Mouse (Mus musculus) E14TG2a.4 (cell line): ENCODE measurements at regions not wholly inside any gene's neighbourhood (a gene's known extent, or its start where the extent isn't known, plus 50 kb on each side); places are given as distances from the start of the nearest gene placed in this dataset.
"Not testable (repeated sequence)": the region's sequence is repeated elsewhere in the genome, so short reads cannot be mapped to it uniquely, and the experiment has no call there.

Source experiments
- H3K27me3 ChIP-seq: 2 replicates; pipeline ENCODE4 v1.6.1; 2014; ENCODE audit warnings: low read length, control low read depth; ENCODE audit not compliant: insufficient read depth
- H3K36me3 ChIP-seq: 2 replicates; pipeline ENCODE4 v1.6.1; 2014; ENCODE audit warnings: low read length, control low read depth; ENCODE audit not compliant: insufficient read depth
- H3K4me1 ChIP-seq: replicated peaks from 2 replicates; pipeline ENCODE4 v1.6.1; 2014; ENCODE audit warnings: low read depth, low read length, control low read depth
- H3K4me3 ChIP-seq: replicated peaks from 2 replicates; pipeline ENCODE4 v1.5.1; 2014; ENCODE audit warnings: mild to moderate bottlenecking, low read length
- H3K9me3 ChIP-seq: 2 replicates; pipeline ENCODE4 v1.6.1; 2014; ENCODE audit warnings: low read length, control low read depth
- CTCF ChIP-seq: conservative IDR thresholded peaks from 2 replicates; pipeline ENCODE4 v1.5.1; 2014; ENCODE audit warnings: low read length
- NANOG ChIP-seq: IDR thresholded peaks from 2 replicates; pipeline ENCODE4 v1.6.1; 2014; ENCODE audit warnings: borderline replicate concordance, low read length, mixed read lengths
- POU5F1 ChIP-seq: IDR thresholded peaks from 2 replicates; pipeline ENCODE4 v1.6.1; 2014; ENCODE audit warnings: low read length, borderline replicate concordance

DNA sequence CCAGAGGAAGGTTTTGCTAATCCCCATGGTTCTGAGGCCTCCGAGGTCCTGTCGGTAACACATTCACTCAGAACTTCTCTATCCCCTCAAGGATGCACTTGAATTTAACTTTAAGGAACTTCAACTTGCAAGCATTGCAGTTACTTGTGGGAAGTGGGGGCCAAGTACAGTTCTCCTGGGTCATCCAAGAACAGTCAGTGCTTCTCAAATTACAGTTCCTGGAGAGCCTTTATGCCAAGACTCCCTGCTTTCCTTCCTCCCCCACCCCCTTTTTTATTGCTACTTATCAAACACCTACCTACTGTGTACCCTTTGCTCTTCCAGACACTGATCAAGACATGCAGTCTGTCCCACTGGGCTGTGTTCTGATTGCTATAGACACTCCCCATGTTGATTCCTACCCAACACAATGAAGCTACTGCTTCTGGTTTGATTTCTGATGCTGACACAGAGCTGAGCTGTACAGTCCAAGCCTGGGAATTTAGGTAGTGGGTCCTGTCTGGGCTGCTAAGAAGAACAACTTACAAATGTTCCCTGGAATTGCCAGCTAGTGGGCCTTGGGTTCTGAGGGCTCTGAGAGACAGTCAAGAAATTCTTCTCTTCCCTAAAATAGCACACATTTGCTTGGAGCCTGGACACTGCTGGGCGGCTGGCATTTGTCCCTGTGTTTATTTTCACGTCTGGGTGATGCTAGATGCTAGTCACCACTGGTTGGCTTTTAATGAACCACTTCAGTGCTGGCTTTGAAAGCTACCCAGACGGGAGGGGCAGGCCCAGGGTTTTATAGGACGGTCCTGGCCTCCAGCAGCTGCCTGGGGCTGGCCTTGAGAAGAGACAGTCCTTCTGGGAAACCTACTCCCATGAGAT is 120.7 kb downstream of the Bod1 start:
- H3K9me3 ChIP-seq = peaks cover 33% of the 10 kb centered on the region
- no peaks in the 10 kb centered on the region for H3K4me1 ChIP-seq
- TF ChIP-seq POU5F1 (no peak), NANOG (no peak), CTCF (no peak)
- H3K27me3 ChIP-seq = no peaks in the 10 kb centered on the region; the same call in 1 of the 2 replicates
- no peaks in the 10 kb centered on the region for H3K36me3 ChIP-seq
- no peak overlapping the region for H3K4me3 ChIP-seq

- not testable (repeated sequence) for H3K36me3 ChIP-seq, H3K27me3 ChIP-seq, H3K4me3 ChIP-seq, H3K4me1 ChIP-seq
- peaks cover 34% of the 10 kb centered on the region for H3K9me3 ChIP-seq
These were observed 126.2 kb downstream of the Bod1 start for GRCm38 (mm10) chr11:31545514-31545913.

- no peaks in the 10 kb centered on the region for H3K36me3 ChIP-seq
- peaks cover 7% of the 10 kb centered on the region; the same call in 1 of the 2 replicates for H3K9me3 ChIP-seq
- no peaks in the 10 kb centered on the region for H3K27me3 ChIP-seq
- TF ChIP-seq CTCF (no peak), NANOG (no peak), POU5F1 (no peak)
- H3K4me1 ChIP-seq = no peaks in the 10 kb centered on the region
- H3K4me3 ChIP-seq = no peak overlapping the region
These were observed 129.0 kb downstream of the Bod1 start for GRCm38 (mm10) chr11:31542635-31543219.

- H3K27me3 ChIP-seq = no peaks in the 10 kb centered on the region
- no peaks in the 10 kb centered on the region for H3K36me3 ChIP-seq
- TF ChIP-seq POU5F1 (no peak), CTCF (no peak), NANOG (no peak)
- H3K4me3 ChIP-seq = no peak overlapping the region
- peaks cover 7% of the 10 kb centered on the region; the same call in 1 of the 2 replicates for H3K9me3 ChIP-seq
- no peaks in the 10 kb centered on the region for H3K4me1 ChIP-seq
These were observed 130.3 kb downstream of the Bod1 start for GRCm38 (mm10) chr11:31541425-31541824.

GRCm38 (mm10) chr11:31540816-31541215 is 130.9 kb downstream of the Bod1 start:
- Histone ChIP-seq H3K4me3 (no peak overlapping the region), H3K36me3 (no peaks in the 10 kb centered on the region), H3K4me1 (no peaks in the 10 kb centered on the region), H3K27me3 (no peaks in the 10 kb centered on the region), H3K9me3 (peaks cover 7% of the 10 kb centered on the region; the same call in 1 of the 2 replicates)
- TF ChIP-seq POU5F1 (no peak), NANOG (no peak), CTCF (no peak)

DNA sequence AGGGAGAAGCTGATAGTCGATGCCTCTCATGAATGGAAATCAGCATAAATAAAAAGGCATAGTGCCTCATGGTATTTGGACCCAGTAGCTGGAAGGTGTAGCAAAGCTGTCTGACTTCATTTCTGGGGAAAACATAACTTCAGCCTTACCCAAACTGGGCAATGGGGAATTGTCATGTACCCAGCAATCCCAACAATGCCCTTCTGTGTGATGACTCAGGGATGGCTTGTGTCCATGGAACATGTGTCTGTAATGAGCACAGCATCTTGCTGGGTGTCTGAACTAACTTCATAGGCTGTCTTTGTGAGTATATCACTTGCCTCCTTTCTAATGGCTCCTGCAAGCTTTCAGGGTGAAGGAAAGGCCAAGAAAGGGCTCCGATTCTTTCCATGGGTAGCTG is 140.3 kb downstream of the Bod1 start:
- no peak for TF ChIP-seq NANOG
- TF ChIP-seq CTCF = no peak
- no peak for TF ChIP-seq POU5F1
- H3K36me3 ChIP-seq = no peaks in the 10 kb centered on the region
- no peak overlapping the region for H3K4me3 ChIP-seq
- H3K9me3 ChIP-seq = peaks cover 17% of the 10 kb centered on the region
- H3K4me1 ChIP-seq = no peaks in the 10 kb centered on the region
- H3K27me3 ChIP-seq = no peaks in the 10 kb centered on the region

- no peak overlapping the region for H3K4me3 ChIP-seq
- H3K27me3 ChIP-seq = no peaks in the 10 kb centered on the region
- no peaks in the 10 kb centered on the region for H3K36me3 ChIP-seq
- TF ChIP-seq POU5F1 (no peak), NANOG (no peak), CTCF (no peak)
- H3K4me1 ChIP-seq = no peaks in the 10 kb centered on the region
- peaks cover 17% of the 10 kb centered on the region for H3K9me3 ChIP-seq
These were observed 140.8 kb downstream of the Bod1 start for GRCm38 (mm10) chr11:31530851-31531250.

GRCm38 (mm10) chr11:31529686-31530085 is 142.0 kb downstream of the Bod1 start:
- no peak for TF ChIP-seq NANOG
- TF ChIP-seq POU5F1 = no peak
- no peak for TF ChIP-seq CTCF
- Histone ChIP-seq H3K36me3 (no peaks in the 10 kb centered on the region), H3K4me1 (no peaks in the 10 kb centered on the region), H3K9me3 (peaks cover 13% of the 10 kb centered on the region), H3K4me3 (no peak overlapping the region), H3K27me3 (no peaks in the 10 kb centered on the region)
